Mouse (Mus musculus) liver, embryonic 14.5 days (tissue): ENCODE measurements around the gene Gse1.

Experiments
- CTCF ChIP-seq: IDR thresholded peaks from 2 replicates; pipeline ENCODE4 v1.5.1; 2016; ENCODE audit warnings: antibody characterized with exemption, low read depth, control low read depth
- EP300 ChIP-seq: IDR thresholded peaks from 2 replicates; pipeline ENCODE4 v1.6.1; 2016; ENCODE audit warnings: antibody characterized with exemption, low read depth

DNA sequence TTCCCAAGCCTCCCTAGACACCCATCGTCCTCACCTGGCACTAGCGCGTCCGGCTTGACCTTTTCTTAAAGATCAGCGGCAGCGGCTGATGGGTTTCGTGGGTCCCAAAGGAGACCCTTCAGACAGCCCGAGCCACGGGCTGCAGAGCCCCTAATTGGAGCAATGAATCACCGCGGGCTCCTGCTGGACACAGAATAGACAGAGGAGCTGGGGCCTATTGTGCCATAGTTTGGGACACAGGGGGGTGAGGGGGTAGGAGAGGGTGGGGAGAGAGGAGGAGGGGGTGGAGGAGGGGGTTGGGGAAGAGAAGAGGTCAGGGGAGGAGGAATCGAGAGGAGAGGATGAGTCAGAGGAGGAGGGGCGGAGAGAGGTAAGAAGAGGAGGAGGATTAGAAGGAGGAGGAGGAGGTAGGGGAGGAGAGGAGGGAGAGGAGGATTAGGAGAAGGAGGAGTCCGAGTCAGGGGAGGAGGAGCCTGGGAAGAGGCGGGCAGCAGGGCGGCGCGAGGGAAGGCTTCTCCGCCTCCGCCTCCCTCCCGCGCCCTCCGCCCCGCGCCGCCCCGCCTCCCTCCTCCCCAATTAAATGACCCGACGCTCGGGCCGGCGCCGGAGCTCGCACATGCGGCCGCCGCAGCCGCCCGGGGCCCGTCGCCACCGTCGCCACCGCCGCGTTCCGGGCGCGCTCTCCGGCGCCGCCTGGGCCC, at the start of gene Gse1:
- TF ChIP-seq EP300 (no peak), CTCF (no peak)
